Mouse (Mus musculus) cerebellum, adult 2 months (tissue): ENCODE measurements around the gene Sez6l.

Source experiments
- CTCF ChIP-seq: fragments of 200-500 bp; IDR thresholded peaks from 2 replicates; pipeline ENCODE4 v1.5.1; 2011; ENCODE audit warnings: low read depth, mild to moderate bottlenecking, control low read depth, low read length, moderate library complexity, borderline replicate concordance; ENCODE audit not compliant: insufficient read depth
- POLR2A ChIP-seq: fragments of 200-500 bp; IDR thresholded peaks from 2 replicates; pipeline ENCODE4 v1.6.1; 2011; ENCODE audit warnings: low read length, control low read depth, borderline replicate concordance; ENCODE audit not compliant: insufficient read depth

GRCm38 (mm10) chr5:112394779-112395443 is 182.1 kb downstream of the Sez6l start, which contains the start of gene Asphd2:
- TF ChIP-seq CTCF (no peak), POLR2A (peak; percentile 23; the same call in 1 of the 2 replicates)
